Mouse (Mus musculus) gastrocnemius, postnatal 25 days (tissue): ENCODE measurements around the gene Acot13. TPM values are rescaled to one million over a fixed set of nuclear protein-coding genes. Genes with fewer than 3 reads are reported as not detected.
"Not testable (repeated sequence)": the region's sequence is repeated elsewhere in the genome, so short reads cannot be mapped to it uniquely, and the experiment has no call there.

Source experiments
- DNase-seq: peaks from one replicate; pipeline ENCODE4 v3.0.0; 2022
- long read RNA-seq, 2 experiments: library from polyadenylated mRNA; stranded (forward); transcript quantifications; one replicate each; pipeline ENCODE4 v2.0.0; 2021
- total RNA-seq, 2 experiments: library from RNA; stranded (reverse); gene quantifications; 1 replicate in 1 of 2; 2 replicates in 1 of 2; pipeline ENCODE4 v1.2.3; 2021

Acot13 gene
- total RNA-seq, result 100 to 1,000 TPM; 138 to 147 TPM
- long read RNA-seq, experiment 1, transcript Acot13-201 (3 exons, 721 nt), result major isoform, 297 of 882 reads
- long read RNA-seq, experiment 1, partial matches to known transcripts, result 3 of 882 reads
- long read RNA-seq, experiment 1, other reads (novel, unspliced or antisense), result 582 of 882 reads
- long read RNA-seq, experiment 2, transcript Acot13-201 (3 exons, 721 nt), result major isoform, 222 of 491 reads
- long read RNA-seq, experiment 2, partial matches to known transcripts, result 3 of 491 reads
- long read RNA-seq, experiment 2, other reads (novel, unspliced or antisense), result 266 of 491 reads

DNA sequence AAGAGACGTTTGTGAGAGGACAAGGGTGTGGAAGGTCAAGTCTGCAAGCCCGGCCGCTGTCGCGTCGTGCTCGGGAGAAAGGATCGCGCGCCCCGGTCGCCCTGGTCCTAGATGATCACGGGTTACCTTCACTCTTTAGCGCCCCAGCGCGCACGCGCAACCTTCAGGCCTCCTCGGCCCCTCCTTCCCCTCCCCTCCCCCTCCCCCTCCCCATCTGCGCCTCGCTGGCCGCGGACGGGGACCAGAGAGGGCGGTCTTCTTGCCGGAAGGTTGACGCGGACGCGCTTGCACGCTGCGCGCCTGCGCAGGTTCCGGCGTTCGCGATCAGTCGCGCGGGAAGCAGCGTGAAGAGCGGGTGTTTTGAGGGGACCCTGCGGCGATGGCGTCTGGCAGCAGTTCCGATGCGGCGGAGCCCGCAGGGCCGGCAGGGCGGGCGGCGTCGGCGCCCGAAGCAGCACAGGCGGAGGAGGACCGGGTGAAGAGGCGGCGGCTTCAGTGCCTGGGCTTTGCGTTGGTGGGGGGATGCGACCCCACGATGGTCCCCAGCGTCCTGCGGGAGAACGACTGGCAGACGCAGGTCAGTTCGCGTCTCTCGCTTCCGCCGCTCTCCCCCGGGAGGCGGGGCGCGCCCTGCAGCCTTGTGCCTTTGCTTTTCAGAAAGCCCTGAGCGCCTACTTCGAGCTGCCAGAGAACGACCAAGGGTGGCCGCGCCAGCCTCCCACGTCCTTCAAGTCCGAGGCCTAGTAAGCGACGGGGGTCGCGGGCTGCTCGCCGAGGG, at the start of gene Acot13, which contains the start of gene Tdp2:
Gene Acot13 (minus strand): TSS at position 188 of the 778 bp plus-strand sequence.
Gene Tdp2 (plus strand): TSS at position 327 of the 778 bp plus-strand sequence.
- DNase-seq, result peak; percentile 95

DNA sequence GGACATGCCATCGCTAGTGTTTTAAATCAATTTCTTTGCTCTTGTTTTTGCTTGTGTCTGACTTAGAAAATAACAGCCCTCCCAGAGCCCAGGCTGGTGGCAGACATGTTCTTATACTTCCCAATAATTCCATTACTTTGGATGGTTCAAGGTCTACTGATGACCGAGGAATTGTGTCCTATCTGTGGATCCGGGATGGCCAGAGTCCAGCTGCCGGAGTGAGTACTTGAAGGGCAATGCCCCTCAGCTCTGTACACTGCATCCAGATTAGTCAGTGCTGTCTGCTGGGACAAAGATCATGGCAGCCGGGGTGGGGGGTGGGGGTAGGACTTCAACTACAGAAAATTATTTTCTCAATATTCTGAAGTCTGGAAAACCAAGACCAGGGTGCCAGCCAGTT, 49.4 kb upstream of the Acot13 start:
- no peak for DNase-seq

DNA sequence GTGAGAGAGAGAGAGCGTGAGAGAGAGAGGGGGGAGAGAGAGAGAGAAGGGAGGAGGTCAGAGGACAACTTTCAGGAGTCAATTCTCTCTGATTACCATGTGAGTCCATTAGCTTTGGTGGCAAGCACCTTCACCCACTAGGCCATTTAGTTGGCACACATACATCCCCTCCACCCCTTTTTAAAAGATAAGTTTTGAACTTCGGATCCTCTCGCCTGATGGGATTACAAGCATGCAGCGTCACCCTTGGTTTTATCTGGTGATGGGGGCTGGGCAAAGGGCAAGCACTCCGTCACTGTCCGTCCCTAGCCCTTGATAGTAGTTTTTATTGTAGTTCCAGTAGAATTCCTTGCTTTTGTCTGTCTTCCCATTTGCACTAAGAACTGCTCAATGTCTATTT, 48.9 kb upstream of the Acot13 start:
- no peak for DNase-seq

GRCm38 (mm10) chr13:24879359-24880040, 48.2 kb upstream of the Acot13 start:
- no peak for DNase-seq

- DNase-seq, result no peak
Measured at GRCm38 (mm10) chr13:24868233-24868632, 36.9 kb upstream of the Acot13 start.

GRCm38 (mm10) chr13:24867789-24868188, 36.4 kb upstream of the Acot13 start:
- DNase-seq, result no peak

GRCm38 (mm10) chr13:24866430-24867402, 35.4 kb upstream of the Acot13 start:
- DNase-seq, result no peak

DNA sequence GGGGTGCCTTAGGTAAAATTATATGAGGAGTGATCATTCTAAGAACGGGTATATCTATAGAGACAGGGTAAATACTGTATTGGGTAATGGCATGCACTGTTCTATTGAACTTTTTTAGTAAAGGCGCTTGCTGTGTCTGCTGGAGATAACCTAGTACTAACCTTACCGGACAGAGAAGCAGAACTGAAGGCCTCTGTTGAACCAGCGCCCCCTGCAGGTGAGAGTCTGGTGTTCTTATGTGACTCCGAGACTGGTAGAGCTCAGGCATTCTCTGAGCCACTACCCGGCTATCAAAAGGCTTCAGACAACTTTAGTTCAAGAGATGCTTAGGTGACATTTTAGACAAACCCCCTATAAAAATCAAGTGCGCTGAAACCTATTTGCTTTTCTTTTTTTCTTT, 31.2 kb upstream of the Acot13 start:
- no peak for DNase-seq

DNA sequence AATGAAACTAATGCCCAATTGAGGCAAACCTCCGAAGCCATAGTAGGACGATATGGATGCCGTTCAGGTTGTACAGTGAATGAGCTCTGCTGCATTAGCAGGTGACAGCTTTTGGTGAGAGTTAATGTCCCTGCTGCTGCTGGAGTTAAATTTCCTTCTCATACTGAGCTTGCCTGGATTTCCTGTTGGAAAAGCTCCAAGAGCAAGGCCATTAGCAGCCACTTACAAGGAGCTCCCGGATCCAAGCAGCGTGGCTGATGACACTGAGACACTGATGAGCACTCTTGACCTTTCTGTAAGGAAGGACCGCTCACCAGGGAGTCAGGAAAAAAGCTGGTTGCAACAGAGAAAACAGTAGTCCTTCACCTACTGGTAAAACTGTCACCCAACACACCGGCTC, 30.7 kb upstream of the Acot13 start:
- DNase-seq, result no peak

DNA sequence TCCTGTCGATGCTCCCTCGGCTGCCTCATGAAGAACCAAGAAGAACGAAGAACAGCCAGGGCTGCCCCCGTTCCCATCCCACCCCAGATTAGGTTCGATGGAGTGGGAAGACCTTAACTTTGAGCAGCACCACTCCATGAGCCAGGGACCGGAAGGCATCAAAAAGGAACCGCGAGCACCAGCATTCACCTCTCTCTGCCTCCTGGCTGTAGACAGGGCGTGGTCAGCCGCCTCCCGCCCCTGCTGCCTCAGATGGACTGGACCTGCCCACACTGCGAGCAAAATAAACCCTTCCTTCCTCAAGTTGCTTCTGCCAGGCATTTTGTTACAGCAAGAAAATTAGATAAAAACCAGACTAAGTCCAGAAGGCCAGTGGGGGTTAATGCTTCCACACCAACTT, 29.7 kb upstream of the Acot13 start:
- no peak for DNase-seq

GRCm38 (mm10) chr13:24859115-24859514, 27.8 kb upstream of the Acot13 start:
- DNase-seq, result no peak

DNA sequence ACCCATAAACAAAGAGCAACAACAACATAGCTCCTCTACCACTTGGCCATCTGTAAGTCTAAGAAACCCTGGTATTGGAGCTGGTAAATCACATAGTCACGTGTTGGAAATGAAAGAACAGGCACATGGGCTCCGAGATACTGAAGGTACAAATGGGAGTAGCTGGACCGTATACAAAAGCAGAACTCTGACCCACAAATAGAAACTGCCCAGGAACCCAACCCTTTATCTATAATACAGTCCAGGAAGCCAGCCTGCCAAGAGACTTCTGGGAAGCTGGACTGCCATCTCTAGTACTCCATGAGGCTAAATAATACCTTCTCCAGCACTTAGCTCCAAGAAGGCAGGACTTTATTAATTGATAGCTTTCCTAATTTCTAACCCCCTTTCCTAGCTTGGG, 21.2 kb upstream of the Acot13 start:
- no peak for DNase-seq

GRCm38 (mm10) chr13:24851989-24852388, 20.6 kb upstream of the Acot13 start:
- DNase-seq, result no peak

- DNase-seq, result no peak
Measured at GRCm38 (mm10) chr13:24849318-24849717, 18.0 kb upstream of the Acot13 start.

GRCm38 (mm10) chr13:24844983-24845955, 13.9 kb upstream of the Acot13 start, which contains the start of gene D130043K22Rik:
Gene D130043K22Rik (plus strand): TSS chr13:24845135.
- no peak for DNase-seq

DNA sequence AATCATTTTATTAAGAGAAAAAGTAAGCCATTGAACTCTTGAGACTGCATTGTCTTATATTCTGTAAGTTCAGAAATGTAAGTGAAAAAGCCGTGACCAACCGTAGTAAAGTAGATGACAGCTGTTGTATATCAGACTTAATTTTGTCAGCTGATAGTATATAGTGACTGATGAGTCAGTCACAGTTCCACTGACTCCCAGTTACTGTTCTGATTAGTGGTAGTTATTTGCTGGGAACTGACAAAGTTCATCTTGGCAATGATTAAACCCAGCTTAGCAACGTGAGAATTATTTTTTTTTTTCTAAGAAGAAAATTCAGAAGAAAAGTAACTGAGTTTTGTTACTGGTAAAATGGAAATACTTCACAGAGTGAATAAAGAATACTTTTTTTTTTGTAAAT, 10.4 kb upstream of the Acot13 start:
- no peak for DNase-seq

GRCm38 (mm10) chr13:24839831-24840230, 8.5 kb upstream of the Acot13 start:
- no peak for DNase-seq

GRCm38 (mm10) chr13:24837765-24838164, 6.4 kb upstream of the Acot13 start:
- DNase-seq, result not testable (repeated sequence)

DNA sequence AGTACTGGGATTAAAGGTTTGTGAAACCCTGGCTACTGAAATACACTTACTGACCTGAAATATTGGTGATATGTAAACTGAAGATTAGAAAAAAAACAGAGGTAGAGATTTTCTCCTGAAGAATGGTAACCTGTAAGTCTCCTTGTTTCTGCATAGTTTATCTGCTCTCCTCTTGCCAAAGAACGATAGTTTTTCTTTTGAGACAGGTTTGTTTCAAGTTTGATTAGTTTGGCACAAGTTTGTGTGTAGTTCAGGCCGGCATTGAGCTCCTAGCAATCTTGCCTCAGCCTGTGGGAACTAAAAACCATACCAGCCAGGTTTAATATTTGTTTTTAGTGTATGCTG, 1.4 kb upstream of the Acot13 start:
- DNase-seq, result no peak

GRCm38 (mm10) chr13:24832131-24832810, 931 bp upstream of the Acot13 start:
- DNase-seq, result no peak
